Mouse (Mus musculus) testis, adult 2 months (tissue): Measurements from ENCODE around the gene Zfp280d.

Source experiments
- CTCF ChIP-seq: fragments of 200-500 bp; IDR thresholded peaks from 2 replicates; pipeline ENCODE4 v1.5.1; 2012; ENCODE audit warnings: low read depth, mild to moderate bottlenecking, inconsistent platforms, low read length, moderate library complexity; ENCODE audit not compliant: control insufficient read depth, insufficient read depth, insufficient replicate concordance
- POLR2A ChIP-seq: fragments of 200-500 bp; IDR thresholded peaks from 2 replicates; pipeline ENCODE4 v1.6.1; 2012; ENCODE audit warnings: low read depth, mild to moderate bottlenecking, inconsistent platforms, low read length, moderate library complexity; ENCODE audit not compliant: control insufficient read depth

GRCm38 (mm10) chr9:72374996-72375395, 100.3 kb downstream of the Zfp280d start:
- no peak for TF ChIP-seq CTCF
- no peak for TF ChIP-seq POLR2A
